ENCODE assay signal across 7 mouse cellular contexts in the genomic region with DNA sequence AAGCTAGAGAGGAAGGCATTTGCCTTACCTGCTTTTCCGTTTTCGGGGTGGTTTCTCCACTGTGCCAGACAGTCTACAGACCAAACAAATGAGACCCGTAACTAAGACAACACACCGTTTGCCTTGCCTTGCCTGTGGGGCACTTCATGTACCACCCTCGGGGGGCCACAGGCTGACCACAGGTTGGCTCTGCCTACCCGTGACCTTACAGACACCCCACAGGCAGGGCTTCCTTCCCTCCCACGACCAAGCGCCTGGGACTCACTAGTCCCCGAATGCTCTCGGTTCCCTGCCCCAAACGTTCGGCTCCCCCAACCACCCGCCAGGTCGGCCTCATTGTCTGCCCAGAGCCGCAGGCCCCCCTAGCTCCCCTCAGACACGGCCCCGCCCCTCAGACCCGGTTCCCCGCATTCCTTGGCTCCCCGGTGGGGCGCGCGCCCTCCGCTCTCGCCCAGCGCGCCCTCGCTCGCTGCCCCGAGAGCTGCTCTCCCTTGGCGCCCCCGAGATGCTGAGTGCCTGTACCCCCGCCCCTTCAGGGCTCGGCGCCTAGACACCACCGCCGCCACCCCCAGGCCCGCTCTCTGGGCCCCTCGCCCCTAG. TPM values are rescaled to one million over a fixed set of nuclear protein-coding genes. Genes with fewer than 3 reads are reported as not detected.
DNase-seq lines count a peak whose midpoint lies in the region; ATAC-seq lines count a peak whose summit lies in the region.

No protein-coding gene starts in this region.

- H3K4me2 ChIP-seq in forebrain, embryonic 12.5 days = peak overlapping the region; percentile 75
- H3K4me2 ChIP-seq in limb, embryonic 11.5 days (ENCODE audit: low read depth, severe bottlenecking) = peak overlapping the region; percentile 52
- H3K4me2 ChIP-seq in midbrain, embryonic 12.5 days (replicated peaks) = peak overlapping the region; percentile 67

- peak overlapping the region; percentile 92 for H3K9ac ChIP-seq in forebrain, embryonic 12.5 days
- peak overlapping the region; percentile 91 for H3K9ac ChIP-seq in limb, embryonic 11.5 days (ENCODE audit: low read length)
- peak overlapping the region; percentile 92 for H3K9ac ChIP-seq in midbrain, embryonic 12.5 days (replicated peaks)

- H3K36me3 ChIP-seq in forebrain, embryonic 12.5 days (replicated peaks) = peaks cover 7% of the 10 kb centered on the region
- H3K36me3 ChIP-seq in limb, embryonic 11.5 days (ENCODE audit: control insufficient read depth, insufficient read depth, low read length) = peaks cover 2% of the 10 kb centered on the region; the same call in 1 of the 2 replicates
- H3K36me3 ChIP-seq in midbrain, embryonic 12.5 days = peaks cover 4% of the 10 kb centered on the region; the same call in 1 of the 2 replicates

- H3K9me3 ChIP-seq in forebrain, embryonic 12.5 days = no peaks in the 10 kb centered on the region
- H3K9me3 ChIP-seq in limb, embryonic 11.5 days (ENCODE audit: control insufficient read depth, low read length) = no peaks in the 10 kb centered on the region
- no peaks in the 10 kb centered on the region for H3K9me3 ChIP-seq in midbrain, embryonic 12.5 days

- peaks cover 24% of the 10 kb centered on the region for H3K4me1 ChIP-seq in forebrain, embryonic 12.5 days
- H3K4me1 ChIP-seq in limb, embryonic 11.5 days (ENCODE audit: control insufficient read depth, insufficient read depth, low read length) = 0 out of 2 replicates have a peak, but pooled peaks cover 5% of the 10 kb centered on the region
- H3K4me1 ChIP-seq in midbrain, embryonic 12.5 days = peaks cover 16% of the 10 kb centered on the region

- no peaks in the 10 kb centered on the region for H3K27me3 ChIP-seq in forebrain, embryonic 12.5 days
- no peaks in the 10 kb centered on the region for H3K27me3 ChIP-seq in limb, embryonic 11.5 days (ENCODE audit: control insufficient read depth, insufficient read depth, low read length)
- no peaks in the 10 kb centered on the region for H3K27me3 ChIP-seq in midbrain, embryonic 12.5 days

- ATAC-seq in forebrain, embryonic 12.5 days (ENCODE audit: low FRiP score) = peak; percentile 90
- peak; percentile 89 for ATAC-seq in limb, embryonic 11.5 days (ENCODE audit: insufficient number of reproducible peaks, low FRiP score, low TSS enrichment, low read depth)
- ATAC-seq in midbrain, embryonic 12.5 days (ENCODE audit: low FRiP score, low read depth) = peak; percentile 90

- under 1% methylated on average over 37 of the region's 39 CpGs for whole genome bisulfite sequencing in forebrain, embryonic 12.5 days
- WGBS in limb, embryonic 11.5 days = under 1% methylated on average over 38 of the region's 39 CpGs
- WGBS in midbrain, embryonic 12.5 days = under 1% methylated on average over 38 of the region's 39 CpGs

- peak overlapping the region; percentile 90 for H3K4me3 ChIP-seq in forebrain, embryonic 12.5 days (replicated peaks)
- H3K4me3 ChIP-seq in limb, embryonic 11.5 days (ENCODE audit: low read depth, low read length) = peak overlapping the region; percentile 79
- peak overlapping the region; percentile 97 for H3K4me3 ChIP-seq in midbrain, embryonic 12.5 days

- peak overlapping the region; percentile 99 for H3K27ac ChIP-seq in forebrain, embryonic 12.5 days
- peak overlapping the region; percentile 95 for H3K27ac ChIP-seq in limb, embryonic 11.5 days (replicated peaks; ENCODE audit: low read depth, low read length)
- peak overlapping the region; percentile 99 for H3K27ac ChIP-seq in midbrain, embryonic 12.5 days (replicated peaks)

- DNase-seq in left cerebral cortex, adult 11 months (ENCODE audit: low spot score) = peak; percentile 12
- no peak for DNase-seq in left cerebral cortex, adult 18-20 months (ENCODE audit: low spot score in 2 of 2)
- peak; percentile 37 for DNase-seq in brain, adult 2 months (ENCODE audit: low read depth, low spot score)
- DNase-seq in limb, embryonic 11.5 days (ENCODE audit: low spot score) = no peak
- DNase-seq in thymus, postnatal 4 days = peak; percentile 83

RNA-seq across cellular contexts. Expression of gene Scai, which starts 0.5 kb away (rescaled TPM):
- total RNA-seq in left cerebral cortex, adult 18-20 months (2021) = 10 to 100 TPM; 54.3 to 58.3 TPM
- 14.3 and 18.1 TPM in 2 replicates for polyA plus RNA-seq in forebrain, embryonic 12.5 days (2016; fragmentation: Nextera tagmentation; extraction: Ambion mirVana)
- 11.4 and 11.7 TPM in 2 replicates for polyA plus RNA-seq in limb, embryonic 11.5 days (2014; fragmentation: Nextera tagmentation; extraction: Ambion mirVana)
- 15.5 and 17.8 TPM in 2 replicates for polyA plus RNA-seq in midbrain, embryonic 12.5 days (2016; fragmentation: Nextera tagmentation; extraction: Ambion mirVana)

RNA-seq across cellular contexts. Expression of gene Ppp6c, which starts 36.2 kb away (rescaled TPM):
- 10 to 100 TPM; 67.1 to 68.0 TPM for total RNA-seq in left cerebral cortex, adult 18-20 months (2021)
- 81.5 and 85.5 TPM in 2 replicates for polyA plus RNA-seq in forebrain, embryonic 12.5 days (2016; fragmentation: Nextera tagmentation; extraction: Ambion mirVana)
- polyA plus RNA-seq in limb, embryonic 11.5 days (2014; fragmentation: Nextera tagmentation; extraction: Ambion mirVana) = 72.2 and 80.0 TPM in 2 replicates
- polyA plus RNA-seq in midbrain, embryonic 12.5 days (2016; fragmentation: Nextera tagmentation; extraction: Ambion mirVana) = 82.9 and 84.5 TPM in 2 replicates

Comparison
In these comparisons a context has a peak if more than half of its experiments do, and no peak if none do; other contexts are left out.
1. DNase-seq: peak in left cerebral cortex, adult 11 months (single experiment), brain, adult 2 months (single experiment) and thymus, postnatal 4 days (single experiment); none in left cerebral cortex, adult 18-20 months (0 of 2) and limb, embryonic 11.5 days (single experiment).
2. Peak in every context shown above with its lines, with median percentiles within 50 percentile points of each other: ATAC-seq, H3K27ac ChIP-seq, H3K4me2 ChIP-seq, H3K4me3 ChIP-seq and H3K9ac ChIP-seq.